Mouse (Mus musculus): Measurements from ENCODE around the gene Plekhg1.

DNA sequence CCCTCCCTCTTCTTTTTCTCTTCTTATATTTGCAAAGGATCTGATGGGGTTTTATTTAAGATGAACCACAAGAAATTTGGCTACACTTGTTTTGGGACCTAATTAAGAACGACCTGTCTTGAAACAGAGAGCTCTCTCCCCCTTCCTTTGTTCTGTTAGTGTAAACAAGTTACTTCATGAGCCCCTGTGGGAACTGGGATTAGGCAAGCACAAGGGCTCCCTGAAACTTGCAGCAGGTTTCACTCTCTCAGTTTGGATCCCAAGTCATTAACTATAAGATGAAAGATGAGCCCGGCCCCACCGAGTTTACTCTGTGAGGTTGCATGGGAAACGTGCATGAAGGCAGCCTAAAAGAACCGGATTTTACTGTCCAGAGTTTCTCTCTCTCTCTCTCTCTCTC lies 117.7 kb downstream of the Plekhg1 start:
- no peak for TF ChIP-seq CTCF (IDR thresholded peaks at IDR 0.05)
- no peak for TF ChIP-seq EP300 (IDR thresholded peaks at IDR 0.05)

Measured in lung, postnatal 0 days (tissue).